Mouse (Mus musculus) spleen, embryonic (tissue): Measurements from ENCODE around the gene Grhpr.
"Not testable (repeated sequence)": the region's sequence is repeated elsewhere in the genome, so short reads cannot be mapped to it uniquely, and the experiment has no call there.

Experiments
- CTCF ChIA-PET: fragments of 350-600 bp; sonication (Branson Sonifier 250); formaldehyde crosslinking; loops from one replicate; lab custom pipeline; 2022; lab: Charles Lee

Gene Grhpr

DNA sequence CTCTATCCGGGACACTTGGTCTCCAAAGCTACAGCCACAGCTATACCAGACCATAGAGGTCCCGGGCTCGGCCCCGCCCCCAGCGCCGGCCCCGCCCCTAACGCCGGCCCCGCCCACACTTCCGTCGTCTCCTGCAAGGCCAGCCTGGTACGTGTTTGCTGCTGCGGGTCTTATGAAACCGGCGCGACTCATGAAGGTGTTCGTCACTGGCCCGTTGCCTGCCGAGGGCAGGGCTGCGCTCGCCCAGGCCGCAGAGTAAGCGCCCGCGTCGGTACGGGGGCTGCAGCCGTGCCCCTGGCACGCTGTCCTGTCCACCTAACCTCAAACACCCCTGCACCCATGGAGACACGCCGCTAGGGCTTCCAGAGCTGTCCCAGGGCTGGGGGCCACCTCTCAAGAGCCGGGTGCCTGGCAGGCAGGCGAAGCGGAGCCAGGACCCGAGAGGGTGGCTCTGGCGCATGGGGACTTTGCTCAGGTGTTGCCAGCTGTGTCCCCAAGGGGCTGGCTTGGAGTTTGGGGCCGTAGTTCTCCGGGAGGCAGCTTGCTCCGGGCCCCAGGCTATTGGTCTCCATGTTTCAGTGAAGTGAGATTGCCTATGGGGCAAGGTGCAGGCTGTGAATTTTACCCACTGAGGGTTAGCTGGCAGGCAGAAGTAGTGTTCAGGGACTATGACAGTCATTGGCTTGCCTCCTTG lies at the start of gene Grhpr:
Grhpr (plus strand) TSS at position 116 of the 694 bp plus-strand sequence.
- CTCF ChIA-PET = interaction anchor here (0.6 to 0.7 kb wide), 2 partner anchors 14 to 31 kb away, joined by 3 read pairs; partner anchors contain the start of gene Zbtb5

DNA sequence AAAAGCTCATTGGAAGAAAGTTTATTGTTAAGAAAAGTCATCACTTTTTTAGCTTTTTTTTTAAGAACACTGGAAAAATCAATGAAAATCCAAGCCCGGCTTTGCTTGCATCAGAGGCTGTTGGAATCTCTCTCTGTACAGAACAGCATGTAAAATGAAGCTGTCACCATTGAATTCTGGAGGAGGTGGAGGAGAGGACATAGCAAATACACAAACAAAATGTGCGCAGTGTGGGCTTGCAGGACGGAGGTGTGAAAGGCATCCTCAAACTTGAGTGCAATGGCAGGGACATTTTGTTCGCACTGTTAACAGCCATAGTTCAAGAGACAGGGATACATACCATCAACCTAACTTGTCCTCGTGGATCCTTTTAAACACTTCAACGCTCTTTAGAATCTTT lies 49.5 kb upstream of the Grhpr start:
- CTCF ChIA-PET = interaction anchor here (0.7 to 1.1 kb wide), 2 partner anchors 13 to 268 kb away, joined by 3 to 4 read pairs; no protein-coding TSS in a partner anchor

GRCm38 (mm10) chr4:44938359-44939340 lies 42.5 kb upstream of the Grhpr start:
- CTCF ChIA-PET = no interaction called here

- CTCF ChIA-PET = no interaction called here
Measured at GRCm38 (mm10) chr4:44939576-44940249, 41.5 kb upstream of the Grhpr start.

- CTCF ChIA-PET = interaction anchor here (0.9 to 1.2 kb wide), 2 partner anchors 27 to 269 kb away, joined by 4 to 5 read pairs; no protein-coding TSS in a partner anchor
Measured at GRCm38 (mm10) chr4:44940286-44940685, 40.9 kb upstream of the Grhpr start.

DNA sequence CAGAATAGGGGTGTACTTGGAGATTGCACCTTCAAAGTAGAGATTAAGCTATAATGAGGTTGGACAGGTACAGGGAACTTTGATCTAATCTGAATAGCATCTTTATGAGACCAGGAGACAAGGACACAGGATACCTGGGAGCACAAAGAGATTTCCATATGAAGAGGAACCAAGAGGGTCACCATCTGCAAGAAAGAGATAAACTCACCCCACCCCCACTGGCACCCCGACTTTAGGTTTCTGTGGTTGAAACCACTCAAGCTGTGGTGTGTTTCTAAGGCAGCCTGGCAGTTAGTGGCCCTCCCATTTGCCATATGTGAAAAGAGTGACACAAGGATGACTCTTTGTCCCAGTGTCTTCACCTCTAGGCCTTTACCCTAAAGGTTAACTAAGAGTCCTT lies 39.0 kb upstream of the Grhpr start:
- CTCF ChIA-PET = interaction anchor here (0.5 kb wide), 1 partner anchor 59 kb away, joined by 4 read pairs; no protein-coding TSS in a partner anchor

GRCm38 (mm10) chr4:44943480-44943879 lies 37.7 kb upstream of the Grhpr start:
- CTCF ChIA-PET = no interaction called here

- CTCF ChIA-PET = interaction anchor here (0.7 kb wide), 2 partner anchors 209 to 322 kb away, joined by 5 to 6 read pairs; no protein-coding TSS in a partner anchor
Measured at GRCm38 (mm10) chr4:44944426-44945075, 36.6 kb upstream of the Grhpr start.

GRCm38 (mm10) chr4:44946126-44946525 lies 35.1 kb upstream of the Grhpr start:
- CTCF ChIA-PET = not testable (repeated sequence)

GRCm38 (mm10) chr4:44947464-44947863 lies 33.7 kb upstream of the Grhpr start:
- CTCF ChIA-PET = no interaction called here

- CTCF ChIA-PET = interaction anchor here (0.5 kb wide), 1 partner anchor 1080 kb away, joined by 4 read pairs; no protein-coding TSS in a partner anchor
Measured at GRCm38 (mm10) chr4:44948314-44948713, 32.9 kb upstream of the Grhpr start.

DNA sequence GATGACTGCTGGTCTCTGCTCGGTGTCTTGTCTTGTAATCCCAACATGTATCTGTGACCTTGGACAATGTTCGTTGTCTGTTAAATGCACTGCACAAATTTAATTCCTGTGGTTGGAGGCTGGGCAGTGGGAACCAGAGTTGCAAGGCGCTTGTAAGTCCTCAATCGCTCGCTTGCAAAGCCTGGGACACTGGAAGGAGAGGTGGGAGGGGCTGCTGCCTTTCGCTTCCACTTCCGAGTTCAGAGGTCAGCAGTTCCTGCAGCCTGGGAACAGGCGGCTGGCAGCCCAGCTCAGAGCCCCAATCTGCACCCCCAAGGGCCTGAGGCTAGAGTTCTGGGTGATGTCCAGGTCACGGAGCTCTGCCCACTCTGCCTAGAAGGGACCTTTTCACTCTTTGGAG lies 28.2 kb upstream of the Grhpr start:
- CTCF ChIA-PET = no interaction called here

GRCm38 (mm10) chr4:44958776-44959175 lies 22.4 kb upstream of the Grhpr start:
- CTCF ChIA-PET = no interaction called here

GRCm38 (mm10) chr4:44959220-44959619 lies 22.0 kb upstream of the Grhpr start:
- CTCF ChIA-PET = no interaction called here

DNA sequence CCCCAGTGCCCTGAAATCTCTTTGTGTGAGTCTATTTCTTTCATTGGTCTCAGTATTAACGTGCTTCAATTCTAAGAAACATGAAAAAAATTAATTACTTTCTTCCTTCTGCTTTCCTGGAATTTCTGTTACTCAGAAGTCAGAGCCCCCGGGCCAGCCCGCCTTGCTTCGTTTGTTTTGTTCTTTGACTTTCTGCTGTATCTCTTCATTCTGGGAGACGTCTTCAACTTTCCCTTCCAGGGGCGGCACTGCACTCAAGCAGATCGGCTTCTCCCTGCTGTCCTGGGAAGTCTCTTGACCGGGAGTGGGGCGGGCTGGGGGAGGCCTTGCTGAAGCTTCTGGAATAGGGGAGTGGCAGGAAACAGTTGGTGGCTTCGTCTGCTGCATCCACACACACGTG lies 18.0 kb upstream of the Grhpr start:
- CTCF ChIA-PET = no interaction called here

DNA sequence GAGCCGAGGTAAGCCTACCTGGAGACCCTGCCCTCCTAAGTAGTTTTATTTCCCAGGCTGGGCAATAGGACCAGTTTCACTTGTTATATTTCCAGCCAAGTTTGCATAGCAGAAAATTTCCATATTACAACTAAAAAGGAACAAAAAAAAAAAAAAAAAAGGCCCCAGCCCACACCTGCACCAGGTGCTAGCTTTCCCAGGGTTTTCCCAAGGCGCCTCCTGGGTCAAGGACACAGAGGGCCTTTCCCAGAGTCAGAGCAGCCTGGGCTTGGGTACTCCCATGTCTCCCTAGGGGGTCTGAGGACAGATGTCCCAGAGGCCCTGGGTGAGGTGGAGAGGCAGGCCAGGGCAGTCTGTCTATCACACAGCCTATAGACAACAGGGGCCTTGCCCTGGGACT lies 16.0 kb upstream of the Grhpr start:
- CTCF ChIA-PET = interaction anchor here (0.7 kb wide), 3 partner anchors 8 to 303 kb away, joined by 4 to 8 read pairs (median 7); no protein-coding TSS in a partner anchor

DNA sequence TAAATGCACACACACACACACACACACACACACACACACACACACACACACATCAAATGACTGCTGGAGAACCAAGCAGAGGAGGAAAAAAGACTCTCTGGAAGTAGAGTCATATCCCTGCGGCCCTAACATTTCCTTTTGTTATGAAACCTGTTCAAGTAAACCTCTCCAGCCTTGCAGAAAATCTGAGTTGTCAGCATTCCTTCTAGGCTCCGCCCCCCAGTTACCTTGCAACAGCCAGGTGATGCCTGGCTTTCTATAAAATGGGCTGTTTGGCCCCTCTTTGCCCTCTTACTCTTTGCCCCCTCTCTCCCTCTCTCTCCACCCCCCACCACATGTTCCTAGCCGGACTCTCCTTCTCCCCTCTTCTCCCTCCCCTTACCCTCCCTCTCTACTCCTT lies 15.5 kb upstream of the Grhpr start:
- CTCF ChIA-PET = interaction anchor here (0.6 kb wide), 1 partner anchor 58 kb away, joined by 3 read pairs; no protein-coding TSS in a partner anchor

DNA sequence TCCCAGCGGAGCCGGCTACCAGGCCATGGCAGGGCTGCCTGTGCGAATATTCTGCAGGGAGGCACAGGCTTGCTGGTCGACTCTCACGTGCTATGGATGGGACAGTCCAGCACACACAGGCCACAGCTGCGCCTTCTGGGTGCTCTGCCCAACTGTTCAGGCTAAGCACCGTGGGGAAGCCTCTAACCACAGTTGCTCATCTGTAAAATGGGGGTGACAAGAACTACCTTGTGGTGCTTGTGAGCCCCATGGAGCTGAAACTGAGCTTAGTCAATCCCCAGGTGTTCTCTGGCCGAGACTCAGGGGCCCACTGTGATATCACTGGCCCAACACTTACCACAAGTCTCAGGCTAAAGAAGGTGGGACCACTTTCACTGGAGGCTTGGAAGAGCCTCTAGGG lies 13.8 kb upstream of the Grhpr start:
- CTCF ChIA-PET = interaction anchor here (0.6 to 1.1 kb wide), 4 partner anchors 14 to 108 kb away, joined by 3 to 5 read pairs (median 4); no protein-coding TSS in a partner anchor

DNA sequence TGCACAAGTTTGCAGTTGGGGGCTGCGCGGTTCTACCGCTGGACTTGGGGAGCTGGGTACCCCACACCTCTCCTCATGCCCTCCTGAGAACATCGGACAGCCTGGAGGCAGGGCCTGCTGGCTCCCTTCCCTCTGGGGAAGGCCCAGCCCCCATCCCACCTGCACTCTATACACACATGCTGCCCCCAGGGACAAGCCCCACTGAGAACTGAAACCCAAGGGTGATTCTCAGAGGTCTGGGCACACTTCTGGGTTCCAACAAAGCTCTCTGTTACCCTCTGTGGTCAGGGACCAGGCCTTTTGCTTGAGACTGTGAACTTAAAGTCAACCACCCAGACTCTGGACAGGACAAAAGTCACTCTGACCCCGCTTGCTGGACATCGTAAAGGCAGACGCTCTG lies 11.1 kb upstream of the Grhpr start:
- CTCF ChIA-PET = interaction anchor here (0.5 to 1.4 kb wide), 4 partner anchors 277 to 402 kb away, joined by 3 read pairs; no protein-coding TSS in a partner anchor

- CTCF ChIA-PET = interaction anchor here (0.6 to 1.4 kb wide), 4 partner anchors 11 to 403 kb away, joined by 3 read pairs; no protein-coding TSS in a partner anchor
Measured at GRCm38 (mm10) chr4:44970612-44971110, 10.5 kb upstream of the Grhpr start.
